Mouse (Mus musculus) erythroblast, embryonic 14.5 days (primary cell): ENCODE measurements around the gene Dgcr2. TPM values are rescaled to one million over a fixed set of nuclear protein-coding genes. Genes with fewer than 3 reads are reported as not detected.

Experiments
- H3K27me3 ChIP-seq: 2 replicates; pipeline ENCODE4 v1.6.1; 2012; ENCODE audit warnings: inconsistent platforms; ENCODE audit not compliant: control insufficient read depth
- H3K36me3 ChIP-seq: 2 replicates; pipeline ENCODE4 v1.6.1; 2012; ENCODE audit warnings: mild to moderate bottlenecking, inconsistent platforms; ENCODE audit not compliant: control insufficient read depth
- H3K4me1 ChIP-seq: 2 replicates; pipeline ENCODE4 v1.6.1; 2012; ENCODE audit warnings: inconsistent platforms; ENCODE audit not compliant: control insufficient read depth
- H3K4me3 ChIP-seq: replicated peaks from 2 replicates; pipeline ENCODE3; 2012; ENCODE audit warnings: moderate library complexity, mild to moderate bottlenecking, inconsistent platforms
- H3K9me3 ChIP-seq: 2 replicates; pipeline ENCODE4 v1.6.1; 2012; ENCODE audit warnings: low read length, inconsistent platforms, mixed read lengths; ENCODE audit not compliant: control insufficient read depth
- GATA1 ChIP-seq: IDR thresholded peaks from 2 replicates; pipeline ENCODE4 v1.6.1; 2012; ENCODE audit warnings: low read length, inconsistent platforms, mixed read lengths
- TAL1 ChIP-seq: IDR thresholded peaks from 3 replicates; pipeline ENCODE4 v1.6.1; 2012; ENCODE audit warnings: low read length, inconsistent platforms, mixed read lengths
- polyA plus RNA-seq: library from polyadenylated mRNA; stranded (reverse); fragments of >175 nt; gene quantifications from 2 replicates; pipeline ENCODE4 v1.2.3, GENCODE M21; 2012

Gene Dgcr2
- polyA plus RNA-seq, 1 experiment, result 0.68 TPM

DNA sequence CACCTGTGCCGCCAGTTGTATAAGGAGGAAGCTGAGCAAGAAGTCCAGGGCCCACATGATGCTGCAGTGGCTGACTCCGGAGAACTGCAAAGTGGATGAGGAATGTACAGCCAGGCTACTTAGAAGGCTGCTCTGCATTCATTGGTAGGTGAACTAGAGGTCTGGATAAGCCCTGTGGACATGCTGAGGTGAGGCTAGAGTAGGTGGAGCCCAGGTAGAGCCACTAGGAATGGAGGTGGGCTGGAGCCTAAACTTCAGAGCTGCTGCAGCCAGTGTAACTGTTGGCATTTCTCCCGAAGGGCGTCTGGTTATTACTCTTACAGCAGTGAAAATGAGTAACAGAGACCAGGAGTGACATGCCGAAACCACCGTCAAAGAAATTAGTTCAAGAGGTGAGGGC lies 60.3 kb downstream of the Dgcr2 start, which contains the start of gene Car15:
Gene Car15 (minus strand): TSS at position 314 of the 400 bp plus-strand sequence.
- Histone ChIP-seq H3K4me1 (peaks cover 8% of the 10 kb centered on the region), H3K9me3 (peaks cover 3% of the 10 kb centered on the region; the same call in 1 of the 2 replicates), H3K4me3 (no peak within 1 kb of the TSS), H3K36me3 (peaks cover 31% of the 10 kb centered on the region), H3K27me3 (peaks cover 48% of the 10 kb centered on the region)
- TF ChIP-seq GATA1, result no peak
- TF ChIP-seq TAL1, result no peak

DNA sequence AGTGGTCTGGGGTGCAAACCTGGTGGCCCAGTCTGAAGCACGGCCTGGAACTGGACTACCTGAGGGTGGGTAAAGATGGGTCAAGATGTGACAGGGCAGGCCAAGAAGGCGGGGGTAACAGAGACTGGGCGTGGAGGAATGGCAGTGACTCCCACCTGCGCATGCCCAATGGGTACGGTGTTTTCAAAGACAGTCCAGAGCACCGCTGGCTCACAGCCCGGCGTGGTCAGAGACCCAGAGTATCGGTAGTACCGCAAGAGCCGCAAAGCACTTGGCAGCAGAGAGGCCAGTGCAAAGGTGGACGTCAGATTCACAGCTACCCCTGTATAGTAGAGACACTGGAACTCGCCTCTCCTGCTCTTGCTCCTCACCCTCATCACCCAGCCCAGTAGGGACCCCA lies 62.9 kb downstream of the Dgcr2 start:
- peaks cover 6% of the 10 kb centered on the region for H3K36me3 ChIP-seq
- H3K4me1 ChIP-seq, result peaks cover 8% of the 10 kb centered on the region
- no peak for TF ChIP-seq TAL1
- no peak for TF ChIP-seq GATA1
- H3K27me3 ChIP-seq, result peaks cover 74% of the 10 kb centered on the region
- H3K9me3 ChIP-seq, result peaks cover 3% of the 10 kb centered on the region; the same call in 1 of the 2 replicates
- no peak overlapping the region for H3K4me3 ChIP-seq

DNA sequence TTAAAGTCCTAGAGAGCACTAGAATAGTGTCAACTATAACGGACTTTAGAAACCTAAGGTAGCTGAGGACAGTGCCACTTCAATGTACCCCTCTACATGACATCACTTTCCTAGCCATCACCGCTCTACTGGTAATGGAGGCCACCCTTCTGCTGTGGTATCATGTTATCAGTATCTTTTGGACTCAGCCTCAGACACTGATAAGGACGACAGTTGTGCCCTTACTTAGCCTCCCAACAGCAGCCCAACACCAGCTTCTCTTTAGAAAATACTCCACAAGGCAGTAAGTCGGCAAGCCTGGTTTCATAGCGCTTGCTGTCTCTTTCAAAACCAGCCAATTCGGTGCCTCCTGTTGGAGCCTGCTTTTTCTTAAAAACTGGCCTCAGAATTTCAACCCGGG lies 63.8 kb downstream of the Dgcr2 start:
- TF ChIP-seq TAL1, result no peak
- TF ChIP-seq GATA1, result no peak
- H3K4me3 ChIP-seq, result no peak overlapping the region
- H3K36me3 ChIP-seq, result no peaks in the 10 kb centered on the region
- peaks cover 3% of the 10 kb centered on the region; the same call in 1 of the 2 replicates for H3K9me3 ChIP-seq
- peaks cover 8% of the 10 kb centered on the region for H3K4me1 ChIP-seq
- H3K27me3 ChIP-seq, result peaks cover 83% of the 10 kb centered on the region

DNA sequence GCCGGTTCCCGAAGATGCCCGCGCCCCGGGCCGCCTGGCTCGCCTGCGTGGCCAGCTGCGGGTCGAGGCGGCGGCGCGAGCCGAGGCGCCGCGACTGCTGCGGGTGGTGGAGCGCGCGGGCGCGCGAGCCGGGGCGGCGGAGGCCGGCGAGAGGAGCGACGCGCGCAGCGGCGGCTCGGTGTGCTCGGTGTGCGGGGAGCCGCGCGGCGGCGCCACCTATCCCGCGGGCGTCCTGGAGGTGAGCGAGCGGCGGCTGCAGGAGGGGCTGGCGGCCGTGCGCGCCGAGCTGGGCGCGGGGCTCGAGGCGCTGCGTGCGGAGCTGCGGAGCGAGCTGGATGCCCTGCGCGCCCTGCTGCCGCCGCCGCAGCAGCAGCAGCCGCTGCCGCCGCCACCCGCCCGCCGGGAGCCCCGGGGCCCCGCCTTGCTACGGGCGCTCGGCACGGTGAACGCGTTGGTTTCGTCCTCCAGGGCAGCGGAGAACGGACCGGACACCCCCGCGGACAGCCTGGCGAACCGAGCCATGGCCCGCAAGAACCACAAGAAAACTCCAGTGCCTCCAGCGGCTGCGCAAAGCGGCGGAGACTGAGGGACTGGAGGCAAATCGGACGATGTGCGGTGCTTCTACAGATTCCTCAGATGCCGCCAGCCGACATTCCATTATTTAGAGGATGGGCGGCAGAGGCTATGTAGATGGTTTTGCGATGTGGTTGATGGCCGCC lies 64.5 kb downstream of the Dgcr2 start:
- Histone ChIP-seq H3K36me3 (no peaks in the 10 kb centered on the region), H3K9me3 (peaks cover 3% of the 10 kb centered on the region; the same call in 1 of the 2 replicates), H3K4me3 (no peak overlapping the region), H3K4me1 (peaks cover 8% of the 10 kb centered on the region), H3K27me3 (peaks cover 88% of the 10 kb centered on the region)
- TF ChIP-seq GATA1, result no peak
- no peak for TF ChIP-seq TAL1

DNA sequence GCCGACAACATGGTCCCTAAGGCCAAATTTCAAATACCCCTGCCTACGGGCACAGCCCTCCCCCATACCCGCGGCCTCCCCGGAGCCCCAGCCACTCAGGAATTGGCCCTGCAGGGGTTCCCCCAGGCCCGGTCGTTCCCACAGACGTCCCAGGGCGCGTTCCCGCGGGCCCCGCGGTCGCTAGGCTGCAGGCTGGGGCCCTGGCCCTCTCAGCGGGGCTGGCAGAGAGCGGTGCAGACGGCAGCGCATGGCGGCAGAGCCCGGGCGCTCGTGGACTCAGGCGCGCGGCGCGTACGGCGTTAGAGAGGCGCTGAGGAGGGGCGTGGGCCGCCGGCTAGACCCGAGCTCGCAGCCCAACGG lies 65.1 kb downstream of the Dgcr2 start:
- Histone ChIP-seq H3K4me3 (no peak overlapping the region), H3K27me3 (peaks cover 92% of the 10 kb centered on the region), H3K4me1 (peaks cover 8% of the 10 kb centered on the region), H3K9me3 (peaks cover 3% of the 10 kb centered on the region; the same call in 1 of the 2 replicates), H3K36me3 (no peaks in the 10 kb centered on the region)
- TF ChIP-seq GATA1, result no peak
- no peak for TF ChIP-seq TAL1

DNA sequence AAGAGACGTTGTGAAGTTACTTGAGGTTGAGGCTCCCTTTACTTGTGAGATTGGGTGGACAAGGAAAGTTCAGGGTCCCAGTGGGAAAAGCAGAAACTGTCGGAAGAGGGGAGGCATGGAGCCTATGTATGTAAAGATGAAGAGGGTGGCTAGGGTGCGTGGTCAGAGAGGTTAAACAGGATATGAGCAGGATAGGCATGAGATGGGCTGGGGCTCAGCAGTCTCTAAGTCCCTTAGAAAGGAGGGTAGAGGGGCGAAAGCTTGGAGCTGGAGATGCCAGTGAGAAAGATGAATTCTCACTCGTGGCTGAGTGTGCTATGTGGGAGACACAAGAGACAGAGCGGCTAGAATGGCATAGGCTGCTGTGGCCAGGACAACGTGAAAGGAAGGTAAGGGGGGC lies 65.5 kb downstream of the Dgcr2 start, which contains the start of gene B830017H08Rik:
Gene B830017H08Rik (plus strand): TSS at position 301 of the 400 bp plus-strand sequence.
- Histone ChIP-seq H3K27me3 (peaks cover 95% of the 10 kb centered on the region), H3K4me3 (no peak within 1 kb of the TSS), H3K4me1 (peaks cover 8% of the 10 kb centered on the region), H3K9me3 (peaks cover 3% of the 10 kb centered on the region; the same call in 1 of the 2 replicates), H3K36me3 (no peaks in the 10 kb centered on the region)
- TF ChIP-seq GATA1 (no peak), TAL1 (no peak)

DNA sequence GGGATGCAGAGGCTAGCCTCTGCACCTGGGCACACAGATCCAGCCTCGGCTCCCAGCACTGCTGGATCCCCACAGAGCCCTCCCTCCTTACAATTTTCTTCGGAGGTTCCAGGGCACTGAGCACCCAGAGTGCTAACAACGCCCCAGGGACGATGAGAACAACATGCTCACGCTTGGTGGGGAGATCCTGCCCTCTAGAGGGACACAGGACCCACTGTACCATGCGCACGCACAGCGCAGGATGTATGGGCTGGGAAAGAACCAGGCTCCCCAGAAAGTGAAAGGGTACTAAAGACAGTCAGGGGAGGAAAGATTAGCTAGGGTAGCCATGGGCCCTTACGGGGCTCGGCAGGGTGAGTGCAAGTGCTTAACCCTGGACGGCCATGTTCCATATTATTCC lies 66.6 kb downstream of the Dgcr2 start:
- Histone ChIP-seq H3K4me1 (peaks cover 8% of the 10 kb centered on the region), H3K36me3 (no peaks in the 10 kb centered on the region), H3K9me3 (peaks cover 3% of the 10 kb centered on the region; the same call in 1 of the 2 replicates), H3K4me3 (no peak overlapping the region), H3K27me3 (peaks cover 95% of the 10 kb centered on the region)
- TF ChIP-seq TAL1 (no peak), GATA1 (no peak)

DNA sequence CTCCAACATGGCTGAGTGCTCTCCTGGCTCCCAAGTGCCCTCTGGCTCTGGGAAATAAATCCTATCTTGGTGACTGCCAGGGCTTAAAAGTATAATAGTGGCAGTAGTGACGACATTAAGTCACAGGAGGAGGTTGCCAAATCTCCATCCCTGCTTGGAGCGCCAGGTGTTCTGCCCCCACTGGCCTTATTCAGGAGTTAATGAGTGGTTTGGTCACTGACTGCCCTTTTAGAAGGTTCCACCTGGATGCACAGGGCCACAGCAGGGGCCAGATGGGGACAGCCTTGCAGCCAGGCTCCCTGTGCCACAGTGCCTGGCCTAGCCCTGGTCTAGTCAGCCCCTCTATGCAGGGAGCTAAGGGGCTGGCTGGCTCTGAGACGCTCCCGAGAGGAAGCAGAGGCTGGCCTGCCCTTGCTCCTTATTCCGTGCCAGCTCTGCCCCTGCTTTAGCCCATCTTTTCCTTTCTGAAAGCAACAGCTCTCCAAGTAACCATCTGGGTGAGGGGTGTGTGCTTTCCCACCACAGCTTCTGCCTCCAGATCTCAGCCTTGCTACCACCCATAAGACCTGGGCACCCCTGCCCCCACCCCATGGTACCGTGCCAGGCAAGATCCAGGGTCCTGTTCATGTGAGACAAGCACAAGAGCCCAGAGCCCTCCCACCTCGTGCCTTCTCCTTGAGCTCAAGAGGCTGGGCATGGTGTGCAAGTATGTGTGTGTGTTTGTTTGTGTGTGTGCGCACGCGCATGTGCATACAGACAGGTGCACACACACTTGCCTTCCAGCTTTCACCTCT lies 67.8 kb downstream of the Dgcr2 start:
- Histone ChIP-seq H3K9me3 (peaks cover 3% of the 10 kb centered on the region; the same call in 1 of the 2 replicates), H3K4me1 (peaks cover 8% of the 10 kb centered on the region), H3K36me3 (no peaks in the 10 kb centered on the region), H3K27me3 (peaks cover 88% of the 10 kb centered on the region), H3K4me3 (no peak overlapping the region)
- no peak for TF ChIP-seq GATA1
- TF ChIP-seq TAL1, result no peak

DNA sequence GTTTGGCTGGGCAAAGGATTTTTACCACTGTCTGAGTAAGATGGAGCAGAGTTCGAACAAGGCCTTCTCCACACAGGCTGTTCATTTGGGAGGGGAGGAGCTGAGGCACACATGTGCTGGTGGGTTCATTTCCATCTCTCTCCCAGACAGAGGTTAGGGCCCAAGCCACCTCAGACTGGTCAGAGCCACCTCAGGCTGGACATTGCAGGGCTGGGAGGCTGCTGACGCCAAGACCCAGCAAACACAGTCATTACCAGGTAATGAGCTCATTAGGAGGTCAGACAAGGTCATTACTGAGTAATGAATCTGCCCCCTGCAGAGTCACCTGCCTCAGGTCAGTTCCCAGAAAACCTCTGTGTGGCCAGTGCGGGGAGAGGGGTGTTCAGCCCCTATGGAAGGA lies 69.5 kb downstream of the Dgcr2 start:
- no peaks in the 10 kb centered on the region for H3K36me3 ChIP-seq
- TF ChIP-seq TAL1, result no peak
- TF ChIP-seq GATA1, result no peak
- H3K4me3 ChIP-seq, result no peak overlapping the region
- peaks cover 73% of the 10 kb centered on the region for H3K27me3 ChIP-seq
- H3K9me3 ChIP-seq, result no peaks in the 10 kb centered on the region; the same call in 1 of the 2 replicates
- peaks cover 2% of the 10 kb centered on the region; the same call in 1 of the 2 replicates for H3K4me1 ChIP-seq
